Mouse (Mus musculus): ENCODE data around the gene 4930486L24Rik. TPM values are rescaled to one million over a fixed set of nuclear protein-coding genes. Genes with fewer than 3 reads are reported as not detected.

Gene 4930486L24Rik
- polyA plus RNA-seq, 1 experiment from 2014 or later: not detected

DNA sequence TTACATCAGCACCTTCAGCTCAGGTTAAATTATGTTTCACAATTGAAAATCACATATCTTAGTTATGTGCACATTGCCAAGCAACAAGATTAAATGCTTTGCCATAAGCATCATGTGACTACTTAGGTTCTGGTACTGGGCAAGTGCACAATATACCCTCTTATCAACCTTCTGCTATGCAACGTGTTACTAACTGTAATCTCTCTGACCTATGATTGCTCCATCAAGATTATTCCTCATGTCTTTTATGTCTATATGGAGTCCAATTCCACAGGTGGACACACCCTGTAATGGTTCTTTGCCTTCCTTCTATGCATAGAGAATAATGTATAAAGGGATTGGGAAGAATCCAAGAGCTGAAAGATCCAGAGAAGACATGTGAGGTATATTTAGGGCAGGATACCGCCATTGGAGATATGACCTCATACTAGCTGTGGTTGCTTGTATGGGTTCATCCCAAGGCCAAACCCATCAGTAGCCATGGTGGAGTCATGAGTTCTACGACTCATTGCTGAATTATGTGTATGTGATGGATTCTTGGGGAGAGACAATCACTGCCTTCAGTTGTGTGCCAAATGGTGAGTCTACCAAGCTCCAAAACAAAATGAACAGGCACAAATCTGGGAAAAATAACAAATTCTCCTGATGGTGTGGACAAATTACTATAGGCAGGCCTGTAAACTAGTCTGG, 43.6 kb downstream of the 4930486L24Rik start:
- no peaks in the 10 kb centered on the region for H3K27me3 ChIP-seq
- H3K27ac ChIP-seq: no peak overlapping the region
- 51% methylated on average over 3 of the region's 3 CpGs for WGBS
- no peak overlapping the region for H3K9ac ChIP-seq
- H3K9me3 ChIP-seq (replicated peaks): no peaks in the 10 kb centered on the region
- H3K36me3 ChIP-seq: no peaks in the 10 kb centered on the region
- H3K4me1 ChIP-seq (replicated peaks): no peaks in the 10 kb centered on the region
- ATAC-seq (replicated peaks; ENCODE audit: insufficient number of reproducible peaks, insufficient read depth, low FRiP score, low read depth): no peak
- no peak overlapping the region for H3K4me3 ChIP-seq
- H3K4me2 ChIP-seq: no peak overlapping the region

DNA sequence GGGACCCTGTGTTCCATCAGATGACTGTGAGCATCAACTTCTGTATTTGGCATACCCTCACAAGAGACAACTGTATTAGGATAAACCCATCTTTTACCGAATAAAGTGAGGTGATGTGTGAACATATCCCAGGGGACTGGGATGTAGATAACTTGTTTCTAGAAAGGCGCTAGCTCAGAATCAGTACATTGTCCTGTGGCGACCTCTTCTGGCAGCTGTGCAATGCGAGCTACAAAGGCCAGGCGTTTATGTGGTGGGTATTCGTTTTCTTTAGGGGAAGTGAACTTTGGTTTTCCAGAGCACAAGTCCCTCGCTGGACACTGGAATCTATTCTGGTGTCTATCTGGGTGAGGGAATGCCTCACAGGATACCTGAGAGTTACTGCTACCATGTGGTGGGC, 44.8 kb downstream of the 4930486L24Rik start:
- Histone ChIP-seq H3K9me3 (replicated peaks) (no peaks in the 10 kb centered on the region), H3K27ac (no peak overlapping the region), H3K4me3 (no peak overlapping the region), H3K36me3 (no peaks in the 10 kb centered on the region), H3K4me2 (no peak overlapping the region), H3K9ac (no peak overlapping the region), H3K27me3 (no peaks in the 10 kb centered on the region), H3K4me1 (replicated peaks) (no peaks in the 10 kb centered on the region)
- ATAC-seq (replicated peaks; ENCODE audit: insufficient number of reproducible peaks, insufficient read depth, low FRiP score, low read depth): no peak
- 8% methylated on average over 7 of the region's 7 CpGs for WGBS

DNA sequence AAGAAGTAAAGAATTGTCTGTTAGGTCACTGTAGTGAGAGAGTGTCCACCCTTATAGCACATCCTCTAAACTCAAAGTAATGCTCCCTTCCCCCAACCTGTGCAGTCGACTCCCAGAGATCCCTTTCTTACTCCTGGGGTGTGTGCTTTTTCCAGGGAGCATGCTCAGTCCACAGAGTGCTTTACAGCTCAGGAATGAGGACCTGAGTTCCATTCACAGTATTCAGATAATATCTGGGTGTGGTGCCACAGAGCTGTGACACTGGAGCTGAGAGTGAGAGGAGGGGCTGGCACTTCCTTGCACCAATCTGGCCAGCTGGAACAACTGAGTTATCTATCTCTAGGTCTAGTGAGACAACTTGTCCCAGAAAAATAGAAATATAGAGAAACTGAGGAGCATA, 50.6 kb downstream of the 4930486L24Rik start:
- Histone ChIP-seq H3K27ac (no peak overlapping the region), H3K36me3 (no peaks in the 10 kb centered on the region), H3K4me1 (replicated peaks) (no peaks in the 10 kb centered on the region), H3K9ac (no peak overlapping the region), H3K4me2 (no peak overlapping the region), H3K4me3 (no peak overlapping the region), H3K9me3 (replicated peaks) (no peaks in the 10 kb centered on the region), H3K27me3 (no peaks in the 10 kb centered on the region)
- no peak for ATAC-seq (replicated peaks; ENCODE audit: insufficient number of reproducible peaks, insufficient read depth, low FRiP score, low read depth)
- WGBS: 49% methylated on average over 1 of the region's 1 CpGs

DNA sequence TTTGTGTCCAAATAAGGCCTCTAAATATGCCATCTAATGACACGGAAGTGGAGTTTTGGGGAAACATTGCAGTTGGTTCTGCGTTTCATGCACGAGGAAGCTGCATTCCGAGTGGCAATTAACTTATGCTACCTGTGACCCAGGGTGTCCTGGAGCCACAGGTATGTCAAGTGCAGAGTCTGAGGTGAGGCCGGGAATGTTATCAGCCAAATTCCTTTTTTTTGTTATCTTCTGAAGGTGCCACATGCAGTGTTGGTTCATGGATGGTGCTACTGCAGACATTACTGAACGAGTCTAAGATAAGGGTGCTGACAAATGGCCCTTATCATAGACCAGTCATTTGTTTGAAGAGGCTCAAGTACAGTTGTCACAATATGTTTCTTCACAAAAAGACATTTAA, 51.5 kb downstream of the 4930486L24Rik start:
- Histone ChIP-seq H3K27me3 (no peaks in the 10 kb centered on the region), H3K4me1 (replicated peaks) (no peaks in the 10 kb centered on the region), H3K4me2 (no peak overlapping the region), H3K4me3 (no peak overlapping the region), H3K9me3 (replicated peaks) (no peaks in the 10 kb centered on the region), H3K27ac (no peak overlapping the region), H3K36me3 (no peaks in the 10 kb centered on the region), H3K9ac (no peak overlapping the region)
- no peak for ATAC-seq (replicated peaks; ENCODE audit: insufficient number of reproducible peaks, insufficient read depth, low FRiP score, low read depth)
- WGBS: 63% methylated on average over 6 of the region's 6 CpGs

DNA sequence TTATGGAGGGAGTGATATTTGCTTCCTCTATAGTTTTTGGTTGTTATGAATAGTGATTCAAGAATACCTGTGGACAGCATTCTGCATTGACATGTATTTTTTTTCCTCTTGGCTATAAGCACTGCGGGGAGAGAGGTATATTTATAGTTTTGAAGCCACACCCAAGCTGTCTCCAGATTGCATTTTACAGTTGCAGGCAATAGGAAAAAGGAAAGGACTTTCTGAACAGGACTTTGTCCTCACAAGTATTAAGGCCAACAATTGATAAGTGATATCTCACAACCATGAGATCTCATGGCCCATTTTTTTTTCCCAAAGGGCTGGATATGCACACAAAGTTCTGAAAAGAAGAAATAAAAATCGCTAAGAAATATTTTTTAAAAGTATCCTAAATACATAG, 54.6 kb downstream of the 4930486L24Rik start:
- no peak for ATAC-seq (replicated peaks; ENCODE audit: insufficient number of reproducible peaks, insufficient read depth, low FRiP score, low read depth)
- no peak overlapping the region for H3K4me3 ChIP-seq

DNA sequence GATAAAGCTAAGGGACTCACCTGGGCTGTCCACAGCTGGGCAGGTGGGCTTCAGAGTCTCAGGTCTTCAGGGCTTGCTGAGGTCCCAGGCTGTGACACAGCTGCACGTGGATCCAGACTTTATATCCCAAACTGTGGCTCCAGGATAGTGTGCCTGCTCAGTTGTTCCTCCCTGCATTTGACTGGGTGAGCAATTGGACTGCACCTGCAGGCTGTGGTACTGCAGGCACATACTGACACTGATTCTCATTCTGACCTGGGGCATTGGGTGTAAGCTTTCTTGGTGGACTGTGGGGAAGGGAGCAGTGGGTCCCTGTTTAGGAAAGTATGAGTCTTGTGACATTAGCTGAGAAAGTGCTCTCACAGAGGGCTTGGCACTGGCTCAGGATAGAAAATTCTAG, 61.5 kb downstream of the 4930486L24Rik start, which contains the start of gene Ctsll3:
Gene Ctsll3, minus strand, starts transcription at position 101 of the 400 bp plus-strand sequence.
- no peaks in the 10 kb centered on the region for H3K36me3 ChIP-seq
- no peak within 1 kb of the TSS for H3K27ac ChIP-seq
- WGBS: 46% methylated on average over 1 of the region's 1 CpGs

More for the DNA sequence above, 54.6 kb downstream of the 4930486L24Rik start:
- Histone ChIP-seq H3K9me3 (replicated peaks) (no peaks in the 10 kb centered on the region), H3K27me3 (no peaks in the 10 kb centered on the region), H3K4me2 (no peak overlapping the region), H3K4me1 (replicated peaks) (no peaks in the 10 kb centered on the region), H3K9ac (no peak overlapping the region), H3K36me3 (no peaks in the 10 kb centered on the region), H3K27ac (no peak overlapping the region)
- WGBS: 58% methylated on average over 2 of the region's 2 CpGs

More for the DNA sequence above, 61.5 kb downstream of the 4930486L24Rik start, which contains the start of gene Ctsll3:
- H3K27me3 ChIP-seq: no peaks in the 10 kb centered on the region
- ATAC-seq (replicated peaks; ENCODE audit: insufficient number of reproducible peaks, insufficient read depth, low FRiP score, low read depth): no peak
- no peaks in the 10 kb centered on the region for H3K4me1 ChIP-seq (replicated peaks)
- H3K4me2 ChIP-seq: no peak within 1 kb of the TSS
- no peak within 1 kb of the TSS for H3K9ac ChIP-seq
- no peaks in the 10 kb centered on the region for H3K9me3 ChIP-seq (replicated peaks)
- H3K4me3 ChIP-seq: no peak within 1 kb of the TSS

Other genes with a start within 250 kb of the 4930486L24Rik start
- not detected in 2 replicates for gene BC051665, start 78.1 kb downstream of the 4930486L24Rik start, polyA plus RNA-seq (2015; fragmentation: Nextera tagmentation; extraction: Ambion mirVana)
- not detected in 2 replicates for gene Ctsll3, start 61.6 kb downstream of the 4930486L24Rik start, polyA plus RNA-seq (2015; fragmentation: Nextera tagmentation; extraction: Ambion mirVana)
- 0.42 and 1.1 TPM in 2 replicates for gene Gm49392, start 32.4 kb upstream of the 4930486L24Rik start, polyA plus RNA-seq (2015; fragmentation: Nextera tagmentation; extraction: Ambion mirVana)
- 5.4 and 7.1 TPM in 2 replicates for gene Ctla2b, start 33.0 kb upstream of the 4930486L24Rik start, polyA plus RNA-seq (2015; fragmentation: Nextera tagmentation; extraction: Ambion mirVana)
- gene Tpbpb, start 40.4 kb upstream of the 4930486L24Rik start, polyA plus RNA-seq (2015; fragmentation: Nextera tagmentation; extraction: Ambion mirVana): not detected in 2 replicates
- 0.54 TPM in 1 of 2 replicates, not detected in the other for gene Gm49393, start 71.1 kb upstream of the 4930486L24Rik start, polyA plus RNA-seq (2015; fragmentation: Nextera tagmentation; extraction: Ambion mirVana)
- gene Gm49391, start 72.1 kb upstream of the 4930486L24Rik start, polyA plus RNA-seq (2015; fragmentation: Nextera tagmentation; extraction: Ambion mirVana): 0.53 and 3.3 TPM in 2 replicates
- 80.7 and 92.7 TPM in 2 replicates for gene Ctla2a, start 72.2 kb upstream of the 4930486L24Rik start, polyA plus RNA-seq (2015; fragmentation: Nextera tagmentation; extraction: Ambion mirVana)
- not detected in 2 replicates for gene Tpbpa, start 77.5 kb upstream of the 4930486L24Rik start, polyA plus RNA-seq (2015; fragmentation: Nextera tagmentation; extraction: Ambion mirVana)
- gene Ctsj, start 141.5 kb upstream of the 4930486L24Rik start, polyA plus RNA-seq (2015; fragmentation: Nextera tagmentation; extraction: Ambion mirVana): not detected in 2 replicates
- gene Ctsq, start 176.2 kb upstream of the 4930486L24Rik start, polyA plus RNA-seq (2015; fragmentation: Nextera tagmentation; extraction: Ambion mirVana): not detected in 2 replicates